Mouse (Mus musculus): ENCODE measurements at regions not wholly inside any gene's neighbourhood (a gene's known extent, or its start where the extent isn't known, plus 50 kb on each side); places are given as distances from the start of the nearest gene placed in this dataset.

GRCm38 (mm10) chr8:40150911-40151797 is 523.7 kb upstream of the Adam24 start:
- Histone ChIP-seq H3K27ac (ENCODE audit: low read depth, low read length) (no peak overlapping the region), H3K9ac (ENCODE audit: low read depth, low read length) (no peak overlapping the region), H3K9me3 (ENCODE audit: control insufficient read depth) (no peaks in the 10 kb centered on the region), H3K27me3 (replicated peaks; ENCODE audit: control insufficient read depth, insufficient read depth, low read length) (no peaks in the 10 kb centered on the region), H3K4me3 (ENCODE audit: low read depth, low read length) (peak overlapping the region; percentile 20; the same call in 1 of the 2 replicates), H3K36me3 (ENCODE audit: control insufficient read depth, insufficient read depth) (no peaks in the 10 kb centered on the region), H3K4me2 (replicated peaks; ENCODE audit: low read depth) (peak overlapping the region; percentile 41; the same call in 1 of the 2 replicates), H3K4me1 (replicated peaks; ENCODE audit: control insufficient read depth, insufficient read depth, low read length) (no peaks in the 10 kb centered on the region)
- 16% methylated on average over 21 of the region's 21 CpGs for WGBS
- TF ChIP-seq CTCF (IDR thresholded peaks at IDR 0.05; ENCODE audit: low read depth): peak; percentile 79
- no peak for ATAC-seq

DNA sequence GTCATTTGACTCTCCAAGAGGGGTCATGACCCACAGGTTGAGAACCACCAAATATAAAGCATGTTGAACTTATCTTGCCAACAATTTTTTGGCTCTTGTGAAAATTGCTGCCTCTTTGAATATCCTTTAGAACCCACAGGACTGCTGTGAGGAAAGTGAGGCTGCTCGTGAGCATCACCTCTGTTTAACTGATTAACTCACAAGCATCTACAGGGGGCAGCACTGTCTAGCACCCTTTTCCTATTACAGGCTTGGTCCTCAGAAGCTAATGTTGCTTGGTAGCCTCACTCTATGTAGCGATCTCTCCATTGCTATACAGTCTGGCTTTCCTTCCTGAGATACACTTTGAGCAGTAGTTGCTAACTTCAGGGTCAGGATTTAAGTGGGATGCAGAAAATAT is 522.4 kb upstream of the Adam24 start:
- H3K4me2 ChIP-seq (replicated peaks; ENCODE audit: low read depth): no peak overlapping the region
- 72% methylated on average over 2 of the region's 2 CpGs for WGBS
- H3K27ac ChIP-seq (ENCODE audit: low read depth, low read length): no peak overlapping the region
- no peaks in the 10 kb centered on the region for H3K36me3 ChIP-seq (ENCODE audit: control insufficient read depth, insufficient read depth)
- no peaks in the 10 kb centered on the region for H3K4me1 ChIP-seq (replicated peaks; ENCODE audit: control insufficient read depth, insufficient read depth, low read length)
- no peaks in the 10 kb centered on the region for H3K9me3 ChIP-seq (ENCODE audit: control insufficient read depth)
- no peak for ATAC-seq
- H3K4me3 ChIP-seq (ENCODE audit: low read depth, low read length): no peak overlapping the region
- TF ChIP-seq CTCF (IDR thresholded peaks at IDR 0.05; ENCODE audit: low read depth): peak; percentile 20
- H3K9ac ChIP-seq (ENCODE audit: low read depth, low read length): no peak overlapping the region
- H3K27me3 ChIP-seq (replicated peaks; ENCODE audit: control insufficient read depth, insufficient read depth, low read length): no peaks in the 10 kb centered on the region

DNA sequence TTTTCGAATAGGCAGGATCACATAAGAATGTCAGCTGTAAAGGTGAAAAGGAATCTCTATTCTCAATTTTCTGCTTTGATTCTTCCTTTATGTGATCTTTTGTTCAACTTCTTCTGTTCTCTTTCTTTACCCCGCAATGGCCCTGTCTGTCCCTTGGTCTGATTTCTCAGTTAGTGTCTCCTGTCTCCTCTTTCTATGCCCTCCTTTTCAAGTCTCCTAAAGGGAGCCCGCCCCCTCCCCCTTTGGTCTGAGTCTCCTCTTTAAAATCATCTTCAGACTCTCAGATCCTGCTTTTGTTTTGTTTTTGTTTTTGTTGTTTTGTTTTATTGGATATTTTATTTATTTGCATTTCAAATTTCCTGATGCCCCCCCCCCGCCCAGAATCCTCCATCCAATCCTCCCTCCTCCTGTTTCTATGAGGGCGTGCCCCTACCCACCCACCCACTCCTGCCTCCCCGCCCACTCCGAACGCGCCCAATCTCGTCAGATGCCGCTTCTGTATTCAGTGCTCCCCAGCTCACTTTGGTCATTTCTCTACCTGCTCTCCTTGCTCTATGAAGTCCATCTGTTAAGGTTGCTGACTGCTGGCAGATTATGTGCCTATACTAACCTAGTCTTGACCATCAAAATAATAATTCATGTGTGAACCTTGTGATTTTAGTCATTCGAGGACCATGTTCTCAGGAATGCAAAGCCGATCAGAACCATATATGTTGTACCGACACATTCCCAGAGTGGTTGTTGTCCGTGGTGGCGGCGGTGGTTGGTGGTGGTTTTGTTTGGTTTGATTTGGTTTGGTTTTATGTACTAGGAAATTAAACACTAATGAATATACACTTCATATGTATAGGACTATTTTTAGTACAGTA is 487.9 kb upstream of the Adam24 start:
- no peak for TF ChIP-seq CTCF (IDR thresholded peaks at IDR 0.05; ENCODE audit: low read depth)
- no peaks in the 10 kb centered on the region for H3K4me1 ChIP-seq (replicated peaks; ENCODE audit: control insufficient read depth, insufficient read depth, low read length)
- H3K27ac ChIP-seq (ENCODE audit: low read depth, low read length): no peak overlapping the region
- WGBS: 43% methylated on average over 17 of the region's 17 CpGs
- no peak overlapping the region for H3K4me3 ChIP-seq (ENCODE audit: low read depth, low read length)
- no peak overlapping the region for H3K9ac ChIP-seq (ENCODE audit: low read depth, low read length)
- ATAC-seq: no peak
- H3K27me3 ChIP-seq (replicated peaks; ENCODE audit: control insufficient read depth, insufficient read depth, low read length): no peaks in the 10 kb centered on the region
- H3K4me2 ChIP-seq (replicated peaks; ENCODE audit: low read depth): peak overlapping the region; percentile 27
- no peaks in the 10 kb centered on the region for H3K9me3 ChIP-seq (ENCODE audit: control insufficient read depth)
- no peaks in the 10 kb centered on the region for H3K36me3 ChIP-seq (ENCODE audit: control insufficient read depth, insufficient read depth)

DNA sequence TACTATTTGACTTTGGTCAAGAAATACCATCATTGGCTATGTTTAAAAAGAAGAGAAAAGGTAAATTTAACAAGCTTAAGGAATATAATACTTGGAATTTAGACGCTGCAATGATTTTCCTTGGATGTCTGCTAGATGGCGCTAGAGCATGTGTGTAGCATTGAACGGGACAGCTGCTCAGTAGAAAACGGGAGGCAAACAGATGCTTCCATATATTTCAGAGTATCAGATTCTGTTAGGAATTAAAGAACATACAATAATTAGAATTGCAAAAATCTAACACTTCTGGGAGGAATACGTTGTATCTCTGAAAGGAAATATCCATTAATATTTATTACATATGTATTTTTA is 487.3 kb upstream of the Adam24 start:
- Histone ChIP-seq H3K27ac (ENCODE audit: low read depth, low read length) (no peak overlapping the region), H3K4me2 (replicated peaks; ENCODE audit: low read depth) (no peak overlapping the region), H3K27me3 (replicated peaks; ENCODE audit: control insufficient read depth, insufficient read depth, low read length) (no peaks in the 10 kb centered on the region), H3K36me3 (ENCODE audit: control insufficient read depth, insufficient read depth) (no peaks in the 10 kb centered on the region), H3K4me1 (replicated peaks; ENCODE audit: control insufficient read depth, insufficient read depth, low read length) (no peaks in the 10 kb centered on the region), H3K4me3 (ENCODE audit: low read depth, low read length) (no peak overlapping the region), H3K9ac (ENCODE audit: low read depth, low read length) (no peak overlapping the region), H3K9me3 (ENCODE audit: control insufficient read depth) (no peaks in the 10 kb centered on the region)
- no peak for ATAC-seq
- TF ChIP-seq CTCF (IDR thresholded peaks at IDR 0.05; ENCODE audit: low read depth): peak; percentile 79
- WGBS: 3% methylated on average over 5 of the region's 5 CpGs

GRCm38 (mm10) chr8:40192266-40192665 is 482.6 kb upstream of the Adam24 start:
- Histone ChIP-seq H3K9ac (ENCODE audit: low read depth, low read length) (no peak overlapping the region), H3K4me1 (replicated peaks; ENCODE audit: control insufficient read depth, insufficient read depth, low read length) (no peaks in the 10 kb centered on the region), H3K27ac (ENCODE audit: low read depth, low read length) (no peak overlapping the region), H3K9me3 (ENCODE audit: control insufficient read depth) (no peaks in the 10 kb centered on the region), H3K4me3 (ENCODE audit: low read depth, low read length) (no peak overlapping the region), H3K4me2 (replicated peaks; ENCODE audit: low read depth) (no peak overlapping the region), H3K27me3 (replicated peaks; ENCODE audit: control insufficient read depth, insufficient read depth, low read length) (no peaks in the 10 kb centered on the region), H3K36me3 (ENCODE audit: control insufficient read depth, insufficient read depth) (no peaks in the 10 kb centered on the region)
- no peak for ATAC-seq
- TF ChIP-seq CTCF (IDR thresholded peaks at IDR 0.05; ENCODE audit: low read depth): no peak

GRCm38 (mm10) chr8:40193148-40193547 is 481.7 kb upstream of the Adam24 start:
- no peak for ATAC-seq
- Histone ChIP-seq H3K4me3 (ENCODE audit: low read depth, low read length) (no peak overlapping the region), H3K9me3 (ENCODE audit: control insufficient read depth) (no peaks in the 10 kb centered on the region), H3K4me1 (replicated peaks; ENCODE audit: control insufficient read depth, insufficient read depth, low read length) (no peaks in the 10 kb centered on the region), H3K27me3 (replicated peaks; ENCODE audit: control insufficient read depth, insufficient read depth, low read length) (no peaks in the 10 kb centered on the region), H3K9ac (ENCODE audit: low read depth, low read length) (no peak overlapping the region), H3K4me2 (replicated peaks; ENCODE audit: low read depth) (no peak overlapping the region), H3K27ac (ENCODE audit: low read depth, low read length) (no peak overlapping the region), H3K36me3 (ENCODE audit: control insufficient read depth, insufficient read depth) (no peaks in the 10 kb centered on the region)
- TF ChIP-seq CTCF (IDR thresholded peaks at IDR 0.05; ENCODE audit: low read depth): no peak
- WGBS: 38% methylated on average over 1 of the region's 1 CpGs

All from intestine, postnatal 0 days (tissue).